Mouse (Mus musculus): ENCODE data around the gene Psg19.
"Not testable (repeated sequence)": the region's sequence is repeated elsewhere in the genome, so short reads cannot be mapped to it uniquely, and the experiment has no call there.

The Psg19 gene

DNA sequence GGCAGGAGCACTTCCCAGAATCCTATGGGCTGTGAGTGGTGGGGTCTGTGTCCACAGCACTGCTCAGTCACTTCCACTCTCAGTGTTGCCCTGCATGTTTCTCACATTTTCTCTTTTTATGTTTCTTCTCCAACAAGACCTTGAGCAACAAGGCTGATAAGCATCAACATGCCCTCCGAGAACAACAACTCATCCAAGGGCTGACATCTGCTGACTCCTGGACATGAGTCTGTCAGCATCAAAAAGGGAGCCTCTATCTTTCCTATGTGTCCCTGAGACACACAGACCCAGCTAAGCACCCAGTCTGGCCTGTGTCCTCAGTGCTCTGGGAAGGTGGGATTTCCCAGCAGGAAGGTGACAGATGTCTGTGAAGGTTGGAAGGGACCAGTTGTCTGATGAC is at the start of gene Psg19:
Gene Psg19 (minus strand): TSS at position 101 of the 400 bp plus-strand sequence.
- no peak for ATAC-seq (ENCODE audit: insufficient number of reproducible peaks, low FRiP score, low TSS enrichment)

GRCm38 (mm10) chr7:18844811-18845210 is 46.5 kb upstream of the Psg19 start:
- ATAC-seq (ENCODE audit: insufficient number of reproducible peaks, low FRiP score, low TSS enrichment), result no peak

DNA sequence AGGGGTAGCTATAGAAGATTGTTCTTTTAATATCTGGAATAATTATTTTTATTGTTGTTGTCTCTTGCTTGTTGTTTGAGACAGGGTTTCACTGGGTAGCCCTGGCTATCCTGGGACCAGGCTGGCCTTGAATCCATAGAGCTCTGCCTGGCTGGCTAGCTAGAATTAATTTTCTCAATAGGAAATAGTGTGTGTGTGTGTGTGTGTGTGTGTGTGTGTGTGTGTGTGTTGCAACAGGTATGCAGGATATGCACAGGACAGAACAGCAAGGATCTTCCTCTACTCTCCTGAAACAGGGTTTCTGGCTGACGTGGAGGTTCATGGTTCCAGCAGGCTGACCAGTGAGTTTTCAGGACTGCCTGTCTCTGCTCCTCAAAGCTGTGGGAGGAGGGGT is 42.9 kb upstream of the Psg19 start:
- ATAC-seq (ENCODE audit: insufficient number of reproducible peaks, low FRiP score, low TSS enrichment), result no peak

GRCm38 (mm10) chr7:18840386-18841173 is 42.3 kb upstream of the Psg19 start:
- no peak; the same call in 1 of the 2 replicates for ATAC-seq (ENCODE audit: insufficient number of reproducible peaks, low FRiP score, low TSS enrichment)

GRCm38 (mm10) chr7:18839865-18840264 is 41.5 kb upstream of the Psg19 start, which contains the start of gene Mill2:
Gene Mill2 (plus strand): TSS chr7:18839966.
- no peak for ATAC-seq (ENCODE audit: insufficient number of reproducible peaks, low FRiP score, low TSS enrichment)

GRCm38 (mm10) chr7:18832298-18832697 is 34.0 kb upstream of the Psg19 start:
- no peak for ATAC-seq (ENCODE audit: insufficient number of reproducible peaks, low FRiP score, low TSS enrichment)

GRCm38 (mm10) chr7:18829545-18829944 is 31.2 kb upstream of the Psg19 start:
- no peak for ATAC-seq (ENCODE audit: insufficient number of reproducible peaks, low FRiP score, low TSS enrichment)

DNA sequence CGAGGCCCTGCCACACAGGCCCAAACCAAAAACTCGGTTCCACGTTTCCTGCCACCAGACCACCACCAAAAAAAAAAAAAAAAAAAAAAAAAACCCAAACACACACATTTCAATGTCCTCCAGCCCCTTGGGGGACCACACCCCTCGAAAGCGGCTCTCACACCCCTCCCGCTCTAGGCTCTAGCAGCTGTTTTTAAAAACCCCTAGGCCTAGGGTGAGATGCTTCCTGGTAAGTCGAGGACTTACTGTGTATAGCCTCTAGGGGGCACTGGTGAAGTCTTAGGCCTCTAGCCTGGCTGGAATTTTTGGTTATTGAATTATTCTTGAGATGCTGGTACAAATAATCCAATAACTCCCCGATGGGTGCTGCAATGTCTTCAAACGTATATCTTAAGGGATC is 30.3 kb upstream of the Psg19 start:
- ATAC-seq (ENCODE audit: insufficient number of reproducible peaks, low FRiP score, low TSS enrichment), result no peak

- no peak for ATAC-seq (ENCODE audit: insufficient number of reproducible peaks, low FRiP score, low TSS enrichment)
These were observed 29.6 kb upstream of the Psg19 start for GRCm38 (mm10) chr7:18827792-18828546.

GRCm38 (mm10) chr7:18821507-18821906 is 23.2 kb upstream of the Psg19 start, which contains the start of gene Psg17:
Gene Psg17 (minus strand): TSS chr7:18821607.
- ATAC-seq (ENCODE audit: insufficient number of reproducible peaks, low FRiP score, low TSS enrichment), result no peak

DNA sequence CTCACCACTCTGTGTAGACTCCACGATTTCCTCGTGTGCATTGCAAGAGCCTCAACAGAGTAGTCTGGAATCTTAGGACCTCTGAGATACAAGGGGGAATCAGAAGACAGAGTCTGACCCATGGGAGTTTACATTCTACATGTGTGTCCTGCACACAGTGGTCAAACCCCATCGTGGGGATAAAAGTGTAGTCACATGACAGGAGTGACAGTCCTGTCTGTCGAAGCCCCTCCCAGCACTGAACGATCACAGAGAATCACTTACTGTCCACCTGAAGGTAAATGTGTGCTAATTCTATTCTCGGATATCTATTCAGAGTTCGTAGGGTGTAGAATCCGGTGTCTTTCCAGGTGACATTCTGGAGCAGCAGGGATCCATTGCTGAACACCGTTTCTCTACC is 20.0 kb upstream of the Psg19 start:
- ATAC-seq (ENCODE audit: insufficient number of reproducible peaks, low FRiP score, low TSS enrichment), result no peak

GRCm38 (mm10) chr7:18803526-18803925 is 5.2 kb upstream of the Psg19 start:
- no peak for ATAC-seq (ENCODE audit: insufficient number of reproducible peaks, low FRiP score, low TSS enrichment)

GRCm38 (mm10) chr7:18799129-18799528 is 809 bp upstream of the Psg19 start:
- ATAC-seq (ENCODE audit: insufficient number of reproducible peaks, low FRiP score, low TSS enrichment), result no peak

GRCm38 (mm10) chr7:18790671-18791070 is 7.6 kb downstream of the Psg19 start:
- not testable (repeated sequence) for ATAC-seq (ENCODE audit: insufficient number of reproducible peaks, low FRiP score, low TSS enrichment)

GRCm38 (mm10) chr7:18781301-18781700 is 17.0 kb downstream of the Psg19 start:
- not testable (repeated sequence) for ATAC-seq (ENCODE audit: insufficient number of reproducible peaks, low FRiP score, low TSS enrichment)

- ATAC-seq (ENCODE audit: insufficient number of reproducible peaks, low FRiP score, low TSS enrichment), result no peak
These were observed 19.0 kb downstream of the Psg19 start for GRCm38 (mm10) chr7:18779337-18779781.

DNA sequence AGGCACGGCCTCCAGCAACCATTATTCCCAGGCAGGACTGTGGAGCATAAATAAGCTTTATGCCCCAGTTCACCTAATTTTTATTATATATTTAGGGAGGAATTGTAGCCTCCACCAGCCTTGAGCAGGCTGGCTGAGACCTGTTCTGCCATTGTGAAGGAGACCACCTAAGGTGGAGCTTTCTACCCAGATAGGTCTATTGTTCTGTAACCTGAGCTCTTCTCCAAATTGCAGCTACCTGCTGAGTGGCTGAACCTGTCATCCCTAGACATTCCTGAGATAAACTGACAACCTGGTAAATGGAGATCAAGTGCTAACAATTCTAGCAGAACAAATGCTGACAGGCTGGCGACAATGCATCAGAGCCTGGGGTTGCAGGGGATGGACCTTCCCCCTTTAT is 35.4 kb downstream of the Psg19 start:
- ATAC-seq (ENCODE audit: insufficient number of reproducible peaks, low FRiP score, low TSS enrichment), result not testable (repeated sequence)

DNA sequence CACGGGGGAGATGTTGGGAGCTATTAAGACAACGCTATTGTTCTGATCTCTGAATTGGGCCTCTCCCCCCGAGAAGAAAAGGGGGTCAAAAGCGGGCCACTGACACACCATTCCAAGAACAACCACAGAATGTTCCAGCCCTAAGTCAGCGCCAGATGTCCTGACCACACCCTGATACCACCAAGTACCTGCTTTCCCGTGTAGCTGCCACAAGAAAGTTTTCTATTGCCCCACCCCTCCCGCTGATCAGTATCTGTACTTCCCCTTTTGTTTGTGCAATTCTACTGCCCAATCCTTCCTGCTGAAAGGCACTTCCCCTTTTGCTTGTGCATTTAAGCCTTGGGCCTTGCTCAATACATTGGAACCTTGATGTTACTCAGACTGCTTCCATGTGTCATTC is 38.2 kb downstream of the Psg19 start:
- not testable (repeated sequence) for ATAC-seq (ENCODE audit: insufficient number of reproducible peaks, low FRiP score, low TSS enrichment)

- not testable (repeated sequence) for ATAC-seq (ENCODE audit: insufficient number of reproducible peaks, low FRiP score, low TSS enrichment)
These were observed 48.3 kb downstream of the Psg19 start for GRCm38 (mm10) chr7:18749896-18750477.

GRCm38 (mm10) chr7:18748994-18749895 is 49.1 kb downstream of the Psg19 start:
- no peak for ATAC-seq (ENCODE audit: insufficient number of reproducible peaks, low FRiP score, low TSS enrichment)
